Mouse (Mus musculus) induced T-regulatory cell, adult 2 months (primary cell): ENCODE measurements around the gene Pacsin2.
"Not testable (repeated sequence)": the region's sequence is repeated elsewhere in the genome, so short reads cannot be mapped to it uniquely, and the experiment has no call there.

Experiments used
- DNase-seq: peaks from one replicate; pipeline ENCODE4 v3.0.0-alpha.2; 2012; ENCODE audit warnings: low read depth

The Pacsin2 gene

DNA sequence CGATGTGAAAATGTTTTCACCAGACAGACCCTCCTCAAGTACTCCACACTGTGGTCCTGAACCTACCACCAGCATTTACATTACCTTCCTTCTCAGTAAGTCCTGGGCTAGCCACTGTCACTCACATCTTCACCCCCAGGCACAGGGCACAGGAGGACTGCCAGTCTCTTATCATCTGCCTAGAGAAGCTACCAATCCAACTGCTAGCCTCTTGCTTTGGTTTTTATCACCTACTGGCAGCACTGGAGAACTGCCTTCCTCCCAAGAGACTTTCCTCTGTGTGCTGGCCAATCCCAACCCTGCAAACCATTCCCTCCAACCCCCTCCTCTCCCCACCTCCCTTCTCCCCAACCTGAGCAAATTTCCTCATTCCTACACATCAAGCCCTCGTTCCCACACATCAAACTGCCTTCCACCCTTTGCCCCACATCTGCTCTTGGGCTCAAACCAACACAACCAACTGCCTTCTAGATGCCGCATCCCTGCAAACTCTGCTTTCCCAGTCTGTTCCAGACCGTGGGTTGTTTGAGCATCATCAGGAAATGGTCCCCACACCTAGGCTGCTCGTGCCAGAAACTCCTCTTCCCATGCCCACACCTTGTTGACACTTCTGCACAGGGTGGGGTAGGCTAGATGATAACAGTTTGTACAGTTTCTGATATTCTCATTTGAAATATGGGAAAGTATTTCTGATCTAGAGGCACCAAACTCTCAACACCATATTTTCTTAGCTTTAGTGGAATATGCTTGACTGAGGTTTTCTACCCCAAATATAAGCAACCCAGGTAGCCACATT, 40.6 kb downstream of the Pacsin2 start:
- DNase-seq: no peak

DNA sequence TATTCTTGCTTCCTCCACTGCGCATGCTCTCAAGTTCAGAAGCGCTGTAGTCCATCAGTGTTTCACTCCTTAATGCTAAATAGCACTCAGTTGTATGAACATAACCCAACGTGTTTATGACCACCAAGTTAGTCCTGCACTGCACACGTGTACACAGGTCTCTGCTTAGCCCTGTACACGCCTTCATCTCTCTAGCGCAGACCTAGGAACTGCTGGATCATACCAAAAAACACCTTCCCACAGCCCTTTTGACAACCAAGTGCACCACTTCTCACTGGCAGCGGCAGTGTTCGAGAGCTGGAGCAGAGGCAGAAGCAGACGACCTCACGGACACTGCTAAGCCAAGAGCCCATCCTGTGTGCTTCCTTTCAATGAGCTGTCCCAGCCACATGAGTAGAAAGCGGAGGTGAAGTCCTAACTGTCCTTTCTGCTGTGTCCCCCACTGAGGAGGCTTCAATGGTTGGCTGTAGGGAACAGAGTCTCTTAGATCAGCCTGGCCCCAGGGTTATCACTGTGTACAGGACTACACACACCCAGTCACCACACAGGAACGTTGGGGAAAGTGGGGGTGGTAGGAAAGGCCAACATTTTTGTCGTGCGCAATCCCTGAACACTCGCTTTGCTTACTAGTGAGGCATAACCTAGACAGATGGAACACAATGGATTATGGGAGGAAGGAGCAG, 42.0 kb downstream of the Pacsin2 start:
- DNase-seq: no peak

DNA sequence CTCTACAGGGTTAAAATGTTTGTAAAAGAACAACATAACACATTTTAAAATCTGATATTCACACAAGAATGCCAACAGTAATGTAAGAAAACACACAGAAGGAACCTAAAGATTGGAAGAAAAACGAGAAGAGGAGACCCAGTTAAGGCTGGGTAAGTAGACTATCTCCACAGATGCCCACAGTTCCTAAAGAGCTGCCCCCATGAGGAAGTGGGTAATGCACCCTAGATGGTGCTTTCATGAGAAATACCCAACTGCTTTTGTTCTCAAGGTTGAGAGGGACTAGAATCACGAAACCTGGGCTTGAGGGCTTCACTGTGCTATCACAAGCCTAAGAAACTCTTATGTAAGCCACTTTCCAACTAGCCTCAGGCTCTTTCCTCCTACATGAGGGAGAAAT, 44.8 kb downstream of the Pacsin2 start:
- DNase-seq: peak; percentile 6

DNA sequence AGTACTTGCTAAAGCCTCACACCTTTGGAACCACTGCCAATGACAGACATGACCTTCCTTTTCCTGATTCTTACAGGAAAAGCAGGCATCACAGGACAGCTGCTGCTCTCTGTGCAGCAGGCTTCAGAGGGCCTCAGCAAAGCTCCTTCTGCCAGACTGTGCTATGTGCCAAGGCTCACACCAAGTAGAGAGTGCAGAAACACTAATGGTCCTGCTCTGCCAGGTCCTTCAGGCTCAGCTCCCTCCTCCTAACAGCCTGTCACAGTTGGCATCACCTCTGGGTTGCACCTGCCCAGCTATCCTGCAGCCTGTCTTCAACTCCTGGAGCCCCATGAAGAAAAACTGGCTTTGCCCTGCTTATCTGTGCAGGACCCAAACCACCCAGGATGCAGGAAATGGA, 45.7 kb downstream of the Pacsin2 start:
- DNase-seq: no peak

- no peak for DNase-seq
Observed at GRCm38 (mm10) chr15:83417916-83418315, 46.5 kb downstream of the Pacsin2 start.

DNA sequence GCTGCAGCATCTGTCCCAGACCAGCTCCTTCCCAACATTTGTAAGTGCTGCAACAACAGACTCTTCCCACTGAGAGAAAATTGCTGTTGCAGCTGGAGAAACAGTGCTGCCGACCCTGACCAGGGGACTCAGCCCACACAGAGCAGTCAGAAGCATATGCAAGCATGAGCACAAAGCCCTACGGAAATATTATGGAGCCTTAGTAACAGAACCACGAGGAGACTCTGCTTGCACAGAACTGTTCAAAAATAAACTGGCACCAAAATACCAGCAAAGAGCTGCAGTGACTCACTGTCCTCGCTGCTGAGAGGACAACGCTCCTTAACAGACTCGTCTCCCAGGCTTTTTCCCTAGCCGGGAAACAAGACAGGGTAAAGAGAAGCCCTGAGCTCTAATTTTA, 47.0 kb downstream of the Pacsin2 start:
- DNase-seq: no peak

DNA sequence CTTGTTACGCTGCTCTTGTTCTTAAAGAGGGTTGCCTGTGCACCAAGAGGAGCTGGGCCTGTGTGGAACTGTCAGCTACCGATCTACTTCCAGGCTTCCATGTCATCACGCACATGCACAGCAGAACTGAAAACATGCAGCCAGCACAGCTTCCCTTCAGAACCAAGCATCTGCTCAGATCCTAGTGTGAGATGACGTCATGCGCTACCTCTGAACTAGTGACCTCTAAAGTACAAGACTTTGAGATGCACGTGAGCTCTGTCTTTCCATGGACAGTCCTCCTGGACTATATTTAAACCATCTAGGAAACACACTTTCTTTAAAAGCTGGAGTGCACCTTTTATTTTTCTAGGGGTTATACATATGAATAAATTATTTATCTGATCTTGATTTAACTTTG, 49.0 kb downstream of the Pacsin2 start:
- DNase-seq: no peak

DNA sequence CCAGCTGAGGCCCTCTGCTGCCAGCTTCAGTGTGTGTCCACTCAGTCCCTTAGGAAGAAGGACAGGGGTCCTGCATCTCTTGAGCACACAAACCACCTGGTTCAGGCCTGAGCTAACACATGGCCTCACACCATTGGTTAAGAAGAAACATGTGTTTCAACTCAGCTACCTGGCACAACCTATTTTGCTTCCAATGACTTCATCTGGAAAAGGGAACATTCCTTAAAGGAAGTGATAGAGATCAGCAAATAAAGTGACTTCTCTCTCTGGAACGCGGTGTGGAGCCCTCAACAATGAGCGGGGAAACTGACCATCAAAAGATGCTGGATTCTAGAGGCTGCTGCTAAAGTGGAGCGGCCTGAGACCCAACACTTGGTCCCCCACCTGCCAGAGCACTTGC, 52.8 kb downstream of the Pacsin2 start:
- no peak for DNase-seq

DNA sequence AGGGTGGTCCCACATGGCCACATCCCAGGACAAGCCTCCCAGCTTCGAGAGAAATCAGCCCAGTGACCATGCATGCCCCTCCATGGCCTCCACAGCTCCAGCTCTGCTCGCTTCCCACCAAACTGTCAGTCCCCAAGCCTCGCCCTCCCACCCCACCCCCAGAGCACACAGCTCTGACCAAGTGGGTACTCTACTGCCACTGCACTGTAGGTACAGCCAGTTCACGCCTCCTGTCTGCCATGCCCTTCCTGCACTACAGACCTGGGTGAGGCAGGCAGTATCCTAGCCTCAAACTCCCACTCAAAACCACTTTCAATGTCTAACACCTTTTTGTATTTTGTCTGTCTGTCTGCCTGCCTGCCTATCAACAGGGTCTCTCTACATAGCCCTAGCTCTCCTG, 53.7 kb downstream of the Pacsin2 start:
- DNase-seq: no peak

DNA sequence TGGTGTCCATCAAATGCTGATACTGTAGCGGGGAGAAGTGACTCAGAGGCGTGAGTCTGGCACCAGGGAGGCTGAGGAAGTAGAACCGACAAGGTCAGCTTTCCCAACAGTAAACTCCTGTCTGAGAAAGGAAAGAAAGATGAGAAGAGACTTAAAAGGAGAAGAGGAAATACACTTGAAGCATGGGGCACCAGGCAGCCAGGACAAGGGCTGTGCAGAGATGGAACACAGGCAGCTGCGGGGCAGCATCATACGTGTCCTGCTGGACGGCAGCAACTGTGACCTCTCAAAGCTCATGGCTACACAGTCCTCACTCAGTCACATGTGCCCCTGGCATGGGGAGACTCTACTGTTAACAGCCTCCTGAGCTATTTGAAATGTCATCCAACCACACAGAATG, 54.1 kb downstream of the Pacsin2 start:
- no peak for DNase-seq

DNA sequence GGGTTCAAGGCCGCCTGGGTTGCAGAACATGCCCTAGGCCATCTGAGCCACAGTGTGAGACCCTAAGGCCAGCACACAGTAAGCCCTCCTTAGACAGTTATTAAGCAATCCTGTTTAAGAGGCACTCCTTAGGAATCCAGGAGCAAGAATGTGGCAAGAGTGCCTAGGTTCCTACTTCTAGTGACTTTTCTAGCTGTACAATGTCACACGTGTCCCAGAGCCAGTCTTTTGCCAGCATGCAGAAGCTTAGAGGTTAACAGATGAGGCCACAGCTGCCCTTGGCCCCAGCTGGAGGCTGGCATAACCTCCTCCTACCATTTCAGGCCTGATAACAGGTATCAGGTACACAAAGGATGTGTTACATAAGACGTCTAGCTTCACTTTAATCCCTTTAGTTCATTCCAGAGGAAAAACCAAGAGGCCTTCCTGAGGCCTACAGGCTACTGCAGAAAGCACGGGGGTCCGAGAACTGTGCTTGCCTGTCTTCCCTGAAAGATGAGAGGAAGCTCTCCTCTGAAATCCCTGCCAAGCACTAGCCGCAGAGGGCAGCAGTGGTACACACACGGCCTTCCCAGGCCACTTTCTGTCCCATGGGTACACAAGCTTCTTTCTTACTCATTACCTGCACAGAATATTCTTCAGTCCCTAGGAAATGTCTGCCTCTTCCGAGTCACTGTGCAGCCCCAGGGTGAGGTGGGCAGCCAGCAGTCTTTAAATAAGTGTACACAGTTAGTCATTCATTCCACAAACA, 55.5 kb downstream of the Pacsin2 start:
- no peak for DNase-seq

GRCm38 (mm10) chr15:83408216-83408615, 56.2 kb downstream of the Pacsin2 start:
- DNase-seq: no peak

- no peak for DNase-seq
Observed at GRCm38 (mm10) chr15:83407502-83407901, 56.9 kb downstream of the Pacsin2 start.

DNA sequence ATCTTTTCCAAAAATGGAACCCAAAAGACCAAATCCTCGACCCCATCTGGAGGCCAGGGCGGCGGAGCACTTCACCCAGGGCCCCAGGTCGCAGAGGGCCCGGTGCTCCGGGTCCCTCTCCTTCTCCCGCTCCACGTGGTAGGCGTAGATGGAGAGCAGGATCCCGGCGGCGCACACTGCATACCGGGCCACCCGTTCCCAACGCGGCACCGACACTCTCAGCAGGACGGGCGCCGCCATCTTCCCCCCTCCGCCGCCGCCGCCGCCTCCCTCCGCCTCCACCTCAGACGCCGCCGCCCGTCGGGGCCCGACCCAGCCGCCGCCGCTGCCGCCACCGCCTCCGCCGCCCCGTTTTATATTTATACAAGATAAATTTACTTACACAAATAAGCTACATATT, 58.5 kb downstream of the Pacsin2 start:
- not testable (repeated sequence) for DNase-seq

- DNase-seq: no peak
Observed at GRCm38 (mm10) chr15:83404008-83404407, 60.4 kb downstream of the Pacsin2 start.

GRCm38 (mm10) chr15:83403016-83403415, 61.4 kb downstream of the Pacsin2 start:
- DNase-seq: no peak

- peak; percentile 19 for DNase-seq
Observed at GRCm38 (mm10) chr15:83392722-83393121, 71.7 kb downstream of the Pacsin2 start.

DNA sequence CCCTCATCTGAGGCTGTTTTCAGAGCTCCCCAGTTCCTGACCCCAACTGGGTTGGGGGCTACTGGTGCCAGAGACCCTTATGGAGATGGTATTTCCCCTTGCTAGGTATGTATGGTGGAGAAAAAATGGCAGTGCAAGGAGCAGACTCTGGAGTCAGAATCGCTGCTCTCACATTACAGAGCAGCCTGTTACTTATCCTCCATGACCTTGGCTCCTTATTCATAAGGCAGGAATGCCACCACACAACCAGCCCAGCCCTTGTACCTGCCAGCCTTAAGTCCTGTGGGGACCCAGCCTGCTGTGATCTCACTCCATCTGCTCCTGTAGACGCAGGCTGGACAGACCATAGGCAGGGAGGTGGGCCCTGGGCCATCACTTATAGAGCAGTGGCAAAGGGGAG, 76.5 kb downstream of the Pacsin2 start:
- no peak for DNase-seq

- no peak for DNase-seq
Observed at GRCm38 (mm10) chr15:83383633-83384032, 80.8 kb downstream of the Pacsin2 start.

GRCm38 (mm10) chr15:83383136-83383535, 81.3 kb downstream of the Pacsin2 start:
- no peak for DNase-seq

DNA sequence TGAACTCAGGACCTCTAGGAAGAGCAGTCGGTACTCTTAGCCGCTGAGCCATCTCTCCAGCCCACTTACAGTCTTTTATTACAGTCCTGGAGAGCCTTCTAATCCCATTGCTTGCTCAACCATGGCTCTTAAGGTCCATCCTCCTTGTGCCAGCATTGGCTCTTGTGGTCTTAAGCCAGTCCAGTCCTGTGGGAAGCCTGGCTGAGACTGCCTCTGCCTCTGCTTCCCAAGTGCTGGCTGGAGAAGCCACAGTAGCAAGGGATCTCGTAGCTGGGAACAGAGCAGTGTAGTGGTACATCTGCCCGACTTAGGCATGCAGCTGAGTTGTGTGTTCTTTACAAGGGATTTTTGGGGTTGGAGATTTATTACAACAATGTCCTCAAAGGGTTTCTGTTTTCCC, 81.9 kb downstream of the Pacsin2 start:
- no peak for DNase-seq

- DNase-seq: no peak
Observed at GRCm38 (mm10) chr15:83377153-83377552, 87.3 kb downstream of the Pacsin2 start.

DNA sequence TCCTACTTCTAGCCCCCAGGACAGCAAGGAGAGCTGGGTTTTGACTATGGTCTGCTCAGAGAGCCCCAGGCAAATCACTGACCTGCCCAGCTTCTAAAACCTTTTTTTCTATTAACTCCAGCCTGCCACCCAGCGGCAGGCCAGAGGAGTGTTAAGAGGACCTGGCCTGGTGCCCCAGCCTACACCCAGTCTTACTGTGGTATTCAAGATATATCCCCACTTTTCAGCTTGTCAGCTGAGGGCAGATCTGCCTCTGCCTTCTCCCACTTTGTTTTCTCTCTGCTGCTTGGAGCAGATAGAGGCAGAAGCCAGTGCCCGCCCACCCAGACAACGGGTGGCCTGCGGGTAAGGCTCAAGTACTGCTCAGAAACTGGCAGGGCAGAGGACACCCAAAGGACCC, 89.3 kb downstream of the Pacsin2 start:
- DNase-seq: peak; percentile 37
